Mouse (Mus musculus) ES-E14 (cell line): ENCODE data around the gene Ccnl1. TPM values are rescaled to one million over a fixed set of nuclear protein-coding genes. Genes with fewer than 3 reads are reported as not detected.

ENCODE experiments used
- DNase-seq: peaks from one replicate; pipeline ENCODE4 v3.0.0-alpha.2; 2013; ENCODE audit warnings: low read depth, low spot score
- H3K27ac ChIP-seq: 2 replicates; pipeline ENCODE4 v1.5.1; 2012; ENCODE audit warnings: low read depth, mild to moderate bottlenecking, low read length, moderate library complexity, mixed read lengths; ENCODE audit not compliant: poor library complexity, insufficient read depth, severe bottlenecking
- H3K36me3 ChIP-seq: 2 replicates; pipeline ENCODE4 v1.6.1; 2012; ENCODE audit warnings: mild to moderate bottlenecking, low read length, moderate library complexity, mixed read lengths; ENCODE audit not compliant: control insufficient read depth, poor library complexity, insufficient read depth, severe bottlenecking
- H3K4me1 ChIP-seq, 2 experiments: fragments of 150-350 bp in 1 of 2; sonication (generic) in 1 of 2; 2 replicates each; pipeline ENCODE4 v1.6.1; 2012; ENCODE audit warnings: low read length in 2 of 2, mild to moderate bottlenecking in 1 of 2, mixed read lengths in 1 of 2; ENCODE audit not compliant: control insufficient read depth in 2 of 2, insufficient read depth in 2 of 2, poor library complexity in 1 of 2
- H3K4me3 ChIP-seq, 2 experiments: fragments of 150-350 bp in 1 of 2; sonication (generic) in 1 of 2; 2 replicates each; pipeline ENCODE4 v1.5.1; 2012; ENCODE audit warnings: low read length in 2 of 2, low read depth in 1 of 2, mild to moderate bottlenecking in 1 of 2, mixed read lengths in 1 of 2; ENCODE audit not compliant: insufficient read depth in 1 of 2, poor library complexity in 1 of 2, severe bottlenecking in 1 of 2
- H3K9ac ChIP-seq: 2 replicates; pipeline ENCODE4 v1.6.1; 2012; ENCODE audit warnings: low read depth, mild to moderate bottlenecking, low read length, mixed read lengths; ENCODE audit not compliant: poor library complexity, insufficient read depth, severe bottlenecking
- H3K9me3 ChIP-seq: fragments of 150-350 bp; sonication (generic); 2 replicates; pipeline ENCODE4 v1.6.1; 2012; ENCODE audit warnings: low read depth, mild to moderate bottlenecking, low read length; ENCODE audit not compliant: control insufficient read depth, insufficient read depth
- CHD2 ChIP-seq: IDR thresholded peaks from 2 replicates; pipeline ENCODE4 v1.6.1; 2014; ENCODE audit warnings: mild to moderate bottlenecking, low read depth, low read length, inconsistent platforms
- HCFC1 ChIP-seq: IDR thresholded peaks from 2 replicates; pipeline ENCODE4 v1.6.1; 2012; ENCODE audit warnings: low read length, inconsistent platforms, borderline replicate concordance; ENCODE audit not compliant: insufficient read depth
- MAFK ChIP-seq: IDR thresholded peaks from 2 replicates; pipeline ENCODE4 v1.6.1; 2014; ENCODE audit warnings: mild to moderate bottlenecking, low read depth, low read length, inconsistent platforms; ENCODE audit not compliant: insufficient read depth
- ZC3H11A ChIP-seq: IDR thresholded peaks from 2 replicates; pipeline ENCODE4 v1.6.1; 2012; ENCODE audit warnings: low read depth, mild to moderate bottlenecking, inconsistent platforms, low read length, borderline replicate concordance
- ZNF384 ChIP-seq: IDR thresholded peaks from 2 replicates; pipeline ENCODE4 v1.6.1; 2012; ENCODE audit warnings: low read depth, low read length, inconsistent platforms
- in situ Hi-C, 2 experiments: fragments of 600-800 bp; cut with MboI; formaldehyde crosslinking; loops; one replicate each; pipeline ENCODE4 v1.15.1; 2025; ENCODE audit warnings: low sequenced_read_pairs in 2 of 2, inconsistent platforms in 1 of 2; ENCODE audit not compliant: unreplicated experiment in 2 of 2
- total RNA-seq: library from RNA; depleted of rRNA; stranded (reverse); fragments of 300-350 nt; gene quantifications from 2 replicates; pipeline ENCODE4 v1.2.3, GENCODE M21; 2012

Gene Ccnl1
- total RNA-seq, 1 experiment, result 82.8 TPM

GRCm38 (mm10) chr3:65954499-65955391 is 3.3 kb downstream of the Ccnl1 start:
- peaks cover 22% of the 10 kb centered on the region for H3K36me3 ChIP-seq
- TF ChIP-seq MAFK, result no peak
- no peak for TF ChIP-seq CHD2
- TF ChIP-seq ZC3H11A, result no peak
- TF ChIP-seq ZNF384, result no peak
- no peak for TF ChIP-seq HCFC1
- H3K4me1 ChIP-seq, result peaks cover 2 to 3% of the 10 kb centered on the region in 2 experiments; a peak in 1 of 4 replicates
- in situ Hi-C loops, result no loop called here
- no peak overlapping the region for H3K27ac ChIP-seq
- no peak for DNase-seq
- no peak overlapping the region for H3K9ac ChIP-seq
- H3K4me3 ChIP-seq, result no peak overlapping the region
- H3K9me3 ChIP-seq, result no peaks in the 10 kb centered on the region

- no peak for DNase-seq
- TF ChIP-seq ZNF384 (no peak), HCFC1 (no peak), ZC3H11A (no peak), CHD2 (no peak), MAFK (no peak)
- Histone ChIP-seq H3K4me1 (peaks cover 0 to 2% of the 10 kb centered on the region in 2 experiments; a peak in 1 of 4 replicates), H3K4me3 (no peak overlapping the region), H3K9me3 (no peaks in the 10 kb centered on the region), H3K9ac (no peak overlapping the region), H3K27ac (no peak overlapping the region), H3K36me3 (peaks cover 33% of the 10 kb centered on the region)
- in situ Hi-C loops, result no loop called here
Observed at GRCm38 (mm10) chr3:65950831-65951365, 7.2 kb downstream of the Ccnl1 start.

- in situ Hi-C loops, result no loop called here
- no peak for DNase-seq
- H3K36me3 ChIP-seq, result peaks cover 33% of the 10 kb centered on the region
- H3K9me3 ChIP-seq, result no peaks in the 10 kb centered on the region
- peaks cover 0 to 2% of the 10 kb centered on the region in 2 experiments; a peak in 1 of 4 replicates for H3K4me1 ChIP-seq
- H3K9ac ChIP-seq, result no peak overlapping the region
- TF ChIP-seq CHD2, result no peak
- TF ChIP-seq HCFC1, result no peak
- TF ChIP-seq MAFK, result no peak
- TF ChIP-seq ZC3H11A, result no peak
- no peak for TF ChIP-seq ZNF384
- H3K27ac ChIP-seq, result no peak overlapping the region
- H3K4me3 ChIP-seq, result no peak overlapping the region
Observed at GRCm38 (mm10) chr3:65950304-65950703, 7.7 kb downstream of the Ccnl1 start.

GRCm38 (mm10) chr3:65945277-65945932 is 12.6 kb downstream of the Ccnl1 start:
- Histone ChIP-seq H3K4me3 (no peak overlapping the region), H3K9ac (no peak overlapping the region), H3K27ac (no peak overlapping the region), H3K9me3 (no peaks in the 10 kb centered on the region), H3K36me3 (peaks cover 31% of the 10 kb centered on the region), H3K4me1 (no peaks in the 10 kb centered on the region)
- DNase-seq, result no peak
- in situ Hi-C loops, result loop anchor here in 1 of 2 experiments (25.0 kb wide), 1 partner anchor 1958 kb away; the partner anchor contains the start of gene Gmps
- no peak for TF ChIP-seq HCFC1
- TF ChIP-seq CHD2, result no peak
- no peak for TF ChIP-seq ZC3H11A
- TF ChIP-seq ZNF384, result no peak
- no peak for TF ChIP-seq MAFK
